Mouse (Mus musculus) heart, embryonic 11.5 days (tissue): ENCODE measurements around the gene Ifit3b. TPM values are rescaled to one million over a fixed set of nuclear protein-coding genes. Genes with fewer than 3 reads are reported as not detected.
"Not testable (repeated sequence)": the region's sequence is repeated elsewhere in the genome, so short reads cannot be mapped to it uniquely, and the experiment has no call there.

Source experiments
- ATAC-seq: fragments of 200-750 bp; cut with Nextera tagmentation; replicated peaks from 2 replicates; pipeline ENCODE4 v1.8.0; 2017; ENCODE audit warnings: moderate library complexity; ENCODE audit not compliant: insufficient number of reproducible peaks, low FRiP score, low TSS enrichment
- H3K27ac ChIP-seq: fragments of 300-500 bp; sonication (generic); 2 replicates; pipeline ENCODE4 v1.5.1; 2014; ENCODE audit warnings: mild to moderate bottlenecking, low read depth, low read length
- H3K27me3 ChIP-seq: fragments of 300-500 bp; sonication (generic); 2 replicates; pipeline ENCODE4 v1.6.1; 2014; ENCODE audit warnings: mild to moderate bottlenecking, low read length, mixed read lengths; ENCODE audit not compliant: control insufficient read depth, insufficient read depth
- H3K36me3 ChIP-seq: fragments of 300-500 bp; sonication (generic); 2 replicates; pipeline ENCODE4 v1.6.1; 2014; ENCODE audit warnings: mild to moderate bottlenecking, low read length, moderate library complexity, mixed read lengths; ENCODE audit not compliant: control insufficient read depth, insufficient read depth
- H3K4me1 ChIP-seq: fragments of 300-500 bp; sonication (generic); 2 replicates; pipeline ENCODE4 v1.6.1; 2014; ENCODE audit warnings: low read length; ENCODE audit not compliant: control insufficient read depth, insufficient read depth
- H3K4me2 ChIP-seq: fragments of 300-500 bp; sonication (generic); 2 replicates; pipeline ENCODE4 v1.6.1; 2014; ENCODE audit warnings: mild to moderate bottlenecking, moderate library complexity
- H3K4me3 ChIP-seq: fragments of 300-500 bp; sonication (generic); 2 replicates; pipeline ENCODE4 v1.5.1; 2014; ENCODE audit warnings: low read depth, low read length
- H3K9ac ChIP-seq: fragments of 300-500 bp; sonication (generic); 2 replicates; pipeline ENCODE4 v1.6.1; 2014; ENCODE audit warnings: mild to moderate bottlenecking, low read depth, low read length, moderate library complexity
- H3K9me3 ChIP-seq: fragments of 300-500 bp; sonication (generic); replicated peaks from 2 replicates; pipeline ENCODE4 v1.6.1; 2016; ENCODE audit warnings: low read length; ENCODE audit not compliant: control insufficient read depth
- WGBS: fragments of 180-500 bp; shearing (Covaris S2); extraction: QIAGEN DNeasy Blood & Tissue Kit; methylation state at CpG from one replicate; pipeline ENCODE4 v1.1.7; 2014; ENCODE audit not compliant: insufficient replicate concordance; 5-methylcytosine and 5-hydroxymethylcytosine counted together
- polyA plus RNA-seq: library from polyadenylated mRNA; unstranded; fragments of >200 nt; fragmentation: Nextera tagmentation; extraction: Ambion mirVana; gene quantifications from 2 replicates; pipeline ENCODE4 v1.2.1, GENCODE M21; 2014

The Ifit3b gene
- 0.14 and 0.44 TPM in 2 replicates for polyA plus RNA-seq

DNA sequence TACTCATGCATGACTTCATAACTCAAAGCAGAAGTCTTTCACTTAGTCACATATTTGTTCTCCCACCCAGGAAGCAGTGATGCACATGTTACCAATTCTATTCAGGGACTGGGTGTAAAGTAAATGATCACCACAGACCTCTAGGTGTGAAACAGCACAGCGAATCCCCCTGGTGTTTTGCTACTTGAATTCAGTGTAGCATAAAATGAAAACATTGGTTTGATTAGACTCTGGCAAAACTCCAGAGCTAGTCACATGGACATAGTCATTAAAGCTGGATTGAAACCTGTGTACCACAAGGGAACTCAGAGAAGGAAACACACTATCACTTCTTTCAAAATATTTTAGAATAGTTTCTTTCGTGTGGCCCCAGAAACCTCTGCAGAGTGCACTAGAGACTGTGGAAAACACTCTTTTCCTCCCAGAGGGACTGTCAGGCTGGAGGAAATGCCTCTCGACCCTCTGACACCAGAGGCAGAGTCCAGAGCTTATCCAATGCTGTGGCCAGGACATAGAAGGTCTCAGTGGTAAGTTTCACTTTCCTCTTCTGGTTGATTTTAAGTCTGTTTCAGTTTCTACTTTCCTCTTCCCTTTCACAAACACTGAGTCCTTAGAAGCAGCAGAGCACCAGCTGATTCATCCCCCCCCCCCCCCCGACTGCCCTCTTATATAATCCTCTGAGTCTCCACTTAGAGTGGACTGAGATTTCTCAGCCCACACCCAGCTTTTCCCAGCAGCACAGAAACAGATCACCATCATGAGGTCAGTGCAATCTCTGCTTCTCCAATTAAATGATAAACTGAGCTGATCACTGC lies at the start of gene Ifit3b:
Gene Ifit3b, plus strand, starts transcription at position 734 of the 815 bp plus-strand sequence.
- H3K4me2 ChIP-seq, H3K4me1 ChIP-seq, H3K27ac ChIP-seq, H3K4me3 ChIP-seq, ATAC-seq, H3K9ac ChIP-seq, H3K9me3 ChIP-seq, H3K36me3 ChIP-seq, H3K27me3 ChIP-seq: not testable (repeated sequence)
- 36% methylated on average over 4 of the region's 4 CpGs for WGBS

DNA sequence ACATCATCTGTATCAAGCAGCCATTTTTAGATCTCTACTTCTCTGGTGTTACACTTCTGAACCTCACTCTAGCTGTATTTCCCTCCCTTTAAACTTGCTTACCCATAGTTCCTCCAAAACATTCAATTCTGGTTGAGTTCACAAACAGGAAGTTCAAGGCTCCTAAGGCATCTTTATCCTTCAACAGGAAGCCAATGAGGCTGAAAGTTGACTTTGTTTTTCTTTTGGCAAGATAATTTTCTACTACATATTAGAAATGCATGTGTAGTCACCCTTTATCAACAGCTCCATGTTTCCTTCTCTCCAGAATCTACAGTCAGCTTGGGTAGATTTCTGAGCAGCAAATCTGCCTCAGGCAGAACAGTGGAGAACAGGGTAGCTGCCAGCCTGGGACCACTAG lies 45.2 kb upstream of the Ifit3b start:
- H3K4me1 ChIP-seq, result no peaks in the 10 kb centered on the region
- no peaks in the 10 kb centered on the region for H3K27me3 ChIP-seq

DNA sequence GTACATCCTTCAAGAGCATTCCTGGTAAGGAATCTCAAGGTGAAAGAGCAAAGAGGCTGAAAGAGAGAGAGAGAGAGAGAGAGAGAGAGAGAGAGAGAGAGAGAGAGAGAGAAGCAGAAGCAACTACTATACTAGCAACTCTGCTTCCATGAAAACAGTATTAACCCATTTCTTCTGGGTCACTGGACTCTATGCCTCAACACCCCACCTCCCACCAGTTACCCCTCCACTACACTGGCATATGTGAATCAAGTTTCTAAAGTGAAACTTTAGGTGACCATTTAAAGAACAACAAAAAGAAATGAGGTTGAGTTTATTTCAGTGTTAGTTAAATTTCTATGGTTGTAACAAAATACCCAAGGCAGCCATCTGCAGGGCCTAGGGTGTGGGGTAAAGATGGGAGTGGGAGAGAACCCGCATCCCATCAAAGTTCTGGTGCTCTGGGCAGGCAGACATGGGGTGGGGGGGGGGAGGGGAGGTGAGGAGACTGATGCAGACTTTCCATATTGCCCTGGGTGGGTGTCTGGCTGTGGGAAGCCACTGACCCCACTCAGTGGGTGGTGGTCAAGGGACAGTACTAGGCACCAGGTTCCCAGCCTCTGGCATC lies 41.5 kb upstream of the Ifit3b start:
- ATAC-seq, result no peak
- Histone ChIP-seq H3K4me3 (no peak overlapping the region), H3K36me3 (no peaks in the 10 kb centered on the region), H3K4me2 (no peak overlapping the region), H3K9me3 (no peaks in the 10 kb centered on the region), H3K27ac (no peak overlapping the region), H3K4me1 (peaks cover 3% of the 10 kb centered on the region; the same call in 1 of the 2 replicates), H3K9ac (no peak overlapping the region), H3K27me3 (no peaks in the 10 kb centered on the region)
- WGBS, result 72% methylated on average over 1 of the region's 1 CpGs

More for the DNA sequence above, 45.2 kb upstream of the Ifit3b start:
- no peaks in the 10 kb centered on the region for H3K9me3 ChIP-seq
- ATAC-seq, result no peak
- H3K4me3 ChIP-seq, result no peak overlapping the region
- no peaks in the 10 kb centered on the region for H3K36me3 ChIP-seq
- no peak overlapping the region for H3K27ac ChIP-seq
- H3K9ac ChIP-seq, result no peak overlapping the region
- H3K4me2 ChIP-seq, result no peak overlapping the region

DNA sequence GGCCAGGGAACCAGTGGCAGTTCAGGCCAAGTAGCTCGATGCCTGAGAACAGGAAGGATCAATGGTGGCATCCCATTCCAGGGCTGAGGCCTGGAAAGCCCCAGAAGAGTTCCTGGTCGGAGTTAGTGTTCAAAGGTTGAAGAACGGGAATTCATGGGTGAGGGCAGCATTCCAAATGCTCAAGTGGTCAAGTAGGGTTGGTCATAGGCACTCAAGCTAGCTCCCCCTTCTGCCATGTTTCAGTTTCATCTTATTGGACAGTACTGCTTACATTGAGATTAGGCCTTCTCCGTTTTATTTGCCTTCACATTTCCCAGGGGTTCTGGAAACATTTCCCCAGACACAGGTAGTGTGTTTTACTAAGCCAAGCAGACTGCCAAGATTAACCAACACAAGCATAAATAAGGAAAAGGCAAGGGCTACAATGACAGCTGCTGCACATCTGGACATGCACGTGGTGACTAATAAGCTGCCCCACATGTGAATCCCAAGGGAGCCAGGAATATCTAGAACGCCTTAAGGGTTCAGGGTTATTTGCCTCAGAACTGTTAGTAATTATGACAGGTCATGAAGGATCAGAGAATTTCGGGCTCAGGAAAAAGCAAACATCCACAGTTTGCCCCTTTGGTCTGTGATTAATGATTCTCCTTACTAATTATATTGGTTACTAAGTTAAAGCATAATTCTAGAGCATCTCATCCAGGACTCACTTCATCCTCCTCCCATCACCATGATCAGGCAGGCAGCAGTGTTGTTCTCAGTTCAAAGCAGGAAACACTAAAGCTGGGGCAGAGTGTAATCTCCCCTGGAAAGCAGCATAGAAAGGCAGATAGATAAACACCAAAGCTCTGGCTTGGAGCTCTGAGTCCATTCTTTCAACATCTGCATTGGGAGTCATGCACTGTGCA lies 38.5 kb upstream of the Ifit3b start:
- H3K27ac ChIP-seq, result no peak overlapping the region
- H3K36me3 ChIP-seq, result no peaks in the 10 kb centered on the region
- peaks cover 3% of the 10 kb centered on the region; the same call in 1 of the 2 replicates for H3K4me1 ChIP-seq
- H3K4me2 ChIP-seq, result no peak overlapping the region
- H3K4me3 ChIP-seq, result no peak overlapping the region
- H3K9me3 ChIP-seq, result no peaks in the 10 kb centered on the region
- no peaks in the 10 kb centered on the region for H3K27me3 ChIP-seq
- no peak for ATAC-seq
- 72% methylated on average over 7 of the region's 7 CpGs for WGBS
- no peak overlapping the region for H3K9ac ChIP-seq

DNA sequence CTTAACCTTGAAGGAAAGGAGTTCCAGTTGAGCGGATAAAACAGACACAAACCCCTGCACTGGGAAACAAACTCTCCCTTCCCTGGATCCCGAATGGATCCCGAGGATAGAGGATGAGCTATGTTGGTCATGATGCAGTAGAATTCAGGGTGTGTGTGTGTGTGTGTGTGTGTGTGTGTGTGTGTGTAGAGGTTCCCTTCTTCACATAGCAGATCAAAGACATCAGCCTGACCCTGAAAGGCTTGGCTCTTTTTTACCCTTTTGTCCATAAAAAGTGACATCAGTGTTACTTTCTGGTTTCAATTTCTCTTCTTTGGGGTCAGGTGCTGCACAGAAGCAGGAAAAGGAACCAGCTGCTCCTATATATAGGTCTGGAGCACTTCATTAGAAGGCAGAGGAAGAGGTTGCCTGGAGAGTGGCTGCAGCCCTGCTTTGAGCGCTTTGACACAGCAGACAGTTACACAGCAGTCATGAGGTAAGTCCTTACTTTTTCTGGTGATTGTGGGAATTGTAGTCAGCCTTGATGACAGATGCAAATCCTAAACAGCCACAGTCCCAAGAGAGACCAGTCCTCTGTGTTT lies 37.8 kb upstream of the Ifit3b start:
- Histone ChIP-seq H3K9me3 (no peaks in the 10 kb centered on the region), H3K27ac (no peak overlapping the region), H3K4me1 (peaks cover 3% of the 10 kb centered on the region; the same call in 1 of the 2 replicates), H3K4me3 (no peak overlapping the region), H3K9ac (no peak overlapping the region), H3K4me2 (no peak overlapping the region), H3K27me3 (no peaks in the 10 kb centered on the region), H3K36me3 (no peaks in the 10 kb centered on the region)
- 62% methylated on average over 4 of the region's 4 CpGs for WGBS
- no peak for ATAC-seq

DNA sequence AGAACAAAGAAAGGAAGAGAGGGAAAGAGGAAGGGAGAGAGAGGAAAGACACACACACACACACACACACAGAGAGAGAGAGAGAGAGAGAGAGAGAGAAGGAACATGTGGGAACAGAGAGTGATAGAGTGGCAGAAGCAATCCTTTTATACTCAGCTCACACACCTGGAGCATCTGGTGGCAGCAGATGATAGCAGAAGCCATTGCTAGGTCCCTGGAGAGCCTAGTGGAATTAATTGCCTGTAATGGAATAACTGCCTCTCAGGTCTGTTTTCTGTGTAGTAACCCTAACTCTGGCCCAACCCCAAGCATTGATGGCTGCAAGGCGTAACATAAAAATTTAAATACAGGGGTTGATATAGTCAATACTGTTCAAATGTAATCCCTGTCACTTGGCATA lies 36.7 kb upstream of the Ifit3b start:
- ATAC-seq, result no peak
- Histone ChIP-seq H3K4me3 (no peak overlapping the region), H3K4me1 (peaks cover 3% of the 10 kb centered on the region; the same call in 1 of the 2 replicates), H3K9me3 (no peaks in the 10 kb centered on the region), H3K36me3 (no peaks in the 10 kb centered on the region), H3K4me2 (no peak overlapping the region), H3K27me3 (no peaks in the 10 kb centered on the region), H3K9ac (no peak overlapping the region), H3K27ac (no peak overlapping the region)
- 81% methylated on average over 1 of the region's 1 CpGs for WGBS

DNA sequence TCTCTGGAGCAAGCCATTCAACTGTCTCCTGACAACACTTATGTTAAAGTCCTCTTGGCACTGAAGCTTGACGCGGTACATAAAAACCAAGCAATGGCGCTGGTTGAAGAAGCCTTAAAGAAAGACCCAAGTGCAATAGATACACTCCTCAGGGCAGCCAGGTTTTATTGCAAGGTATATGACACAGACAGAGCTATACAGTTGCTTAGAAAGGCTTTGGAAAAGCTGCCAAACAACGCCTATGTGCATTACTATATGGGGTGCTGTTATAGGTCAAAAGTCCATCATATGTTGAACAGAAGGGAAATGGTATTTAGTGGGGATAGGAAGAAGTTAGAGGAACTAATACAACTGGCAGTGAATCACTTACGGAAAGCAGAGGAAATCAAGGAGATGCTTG lies 34.1 kb upstream of the Ifit3b start:
- H3K4me1 ChIP-seq, result peaks cover 3% of the 10 kb centered on the region; the same call in 1 of the 2 replicates
- H3K9me3 ChIP-seq, result no peaks in the 10 kb centered on the region
- no peaks in the 10 kb centered on the region for H3K36me3 ChIP-seq
- no peak overlapping the region for H3K9ac ChIP-seq
- WGBS, result 87% methylated on average over 5 of the region's 5 CpGs
- H3K4me2 ChIP-seq, result no peak overlapping the region
- H3K4me3 ChIP-seq, result no peak overlapping the region
- no peak for ATAC-seq
- H3K27ac ChIP-seq, result no peak overlapping the region
- H3K27me3 ChIP-seq, result no peaks in the 10 kb centered on the region

DNA sequence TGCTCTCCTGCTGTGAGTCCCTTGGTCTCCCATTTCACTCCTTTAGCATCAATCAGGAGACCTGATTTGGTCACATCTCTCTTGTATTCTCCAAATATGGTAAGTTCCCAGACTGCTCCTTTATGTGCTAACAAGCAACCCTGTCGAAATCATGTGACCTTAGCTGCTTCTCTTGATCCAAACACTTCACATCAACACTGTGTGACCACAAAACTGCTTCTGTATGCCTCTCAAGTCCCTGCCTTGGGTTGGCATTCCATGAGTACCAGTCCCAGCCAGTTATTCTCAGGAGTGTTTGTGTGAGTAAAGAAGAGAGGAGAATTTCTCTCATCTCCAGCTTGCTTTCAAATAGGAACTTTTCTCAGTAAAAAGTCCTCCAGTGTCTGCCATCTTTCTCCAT lies 30.6 kb upstream of the Ifit3b start:
- no peak for ATAC-seq
- 68% methylated on average over 1 of the region's 1 CpGs for WGBS

More for the DNA sequence above, 30.6 kb upstream of the Ifit3b start:
- H3K4me2 ChIP-seq, result no peak overlapping the region
- H3K9ac ChIP-seq, result no peak overlapping the region
- no peak overlapping the region for H3K27ac ChIP-seq
- H3K4me3 ChIP-seq, result no peak overlapping the region
- no peaks in the 10 kb centered on the region for H3K4me1 ChIP-seq
- H3K36me3 ChIP-seq, result no peaks in the 10 kb centered on the region
- H3K27me3 ChIP-seq, result no peaks in the 10 kb centered on the region
- H3K9me3 ChIP-seq, result no peaks in the 10 kb centered on the region
